Mouse (Mus musculus): ENCODE measurements around the gene Dda1. TPM values are rescaled to one million over a fixed set of nuclear protein-coding genes. Genes with fewer than 3 reads are reported as not detected.

Gene Dda1
- polyA plus RNA-seq, 1 experiment from 2014 or later = 133 TPM

- ATAC-seq (replicated peaks; ENCODE audit: low FRiP score) = no peak
Measured at GRCm38 (mm10) chr8:71478943-71479342, 9.9 kb downstream of the Dda1 start.

DNA sequence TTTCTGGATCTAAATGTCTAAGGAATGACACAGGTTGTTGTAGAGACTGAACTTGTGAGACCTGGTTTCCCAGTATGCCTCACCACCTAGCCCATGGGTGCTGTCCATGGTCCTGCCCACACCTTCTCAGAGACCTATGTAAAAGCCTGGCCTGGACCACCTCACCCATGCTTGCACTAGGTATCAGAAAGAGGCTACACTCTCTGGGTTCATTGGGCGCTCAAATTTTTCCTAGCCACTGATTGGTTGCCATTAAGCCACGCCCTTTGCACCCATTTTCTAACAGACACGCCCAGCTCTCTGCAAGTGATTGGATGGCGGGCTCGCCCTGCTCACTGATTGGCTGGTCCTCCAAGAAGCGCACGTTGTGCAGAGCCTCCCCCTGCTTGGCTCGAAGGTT lies 14.9 kb downstream of the Dda1 start:
- peaks cover 6% of the 10 kb centered on the region for H3K4me1 ChIP-seq (replicated peaks; ENCODE audit: control insufficient read depth, insufficient read depth, low read length)
- H3K9ac ChIP-seq (ENCODE audit: low read length) = no peak overlapping the region
- no peak overlapping the region for H3K27ac ChIP-seq (ENCODE audit: low read depth, low read length)
- H3K4me2 ChIP-seq (ENCODE audit: low read depth, low read length, severe bottlenecking) = no peak overlapping the region
- no peaks in the 10 kb centered on the region for H3K27me3 ChIP-seq (ENCODE audit: control insufficient read depth, insufficient read depth, low read length)
- DNase-seq (ENCODE audit: low spot score) (peak; percentile 64), ATAC-seq (replicated peaks; ENCODE audit: low FRiP score) (no peak)
- H3K36me3 ChIP-seq (ENCODE audit: control insufficient read depth, insufficient read depth, low read length) = no peaks in the 10 kb centered on the region; the same call in none of the 2 replicates
- H3K9me3 ChIP-seq (ENCODE audit: control insufficient read depth, low read length) = no peaks in the 10 kb centered on the region
- H3K4me3 ChIP-seq (ENCODE audit: low read depth, low read length) = no peak overlapping the region
- 49% methylated on average over 8 of the region's 8 CpGs for WGBS

More at GRCm38 (mm10) chr8:71478943-71479342, 9.9 kb downstream of the Dda1 start:
- Histone ChIP-seq H3K27me3 (ENCODE audit: control insufficient read depth, insufficient read depth, low read length) (no peaks in the 10 kb centered on the region), H3K4me1 (replicated peaks; ENCODE audit: control insufficient read depth, insufficient read depth, low read length) (peaks cover 4% of the 10 kb centered on the region), H3K27ac (ENCODE audit: low read depth, low read length) (no peak overlapping the region), H3K36me3 (ENCODE audit: control insufficient read depth, insufficient read depth, low read length) (no peaks in the 10 kb centered on the region; the same call in none of the 2 replicates), H3K4me3 (ENCODE audit: low read depth, low read length) (no peak overlapping the region), H3K4me2 (ENCODE audit: low read depth, low read length, severe bottlenecking) (no peak overlapping the region), H3K9me3 (ENCODE audit: control insufficient read depth, low read length) (no peaks in the 10 kb centered on the region), H3K9ac (ENCODE audit: low read length) (no peak overlapping the region)
- WGBS = 93% methylated on average over 11 of the region's 11 CpGs
- no peak for DNase-seq (ENCODE audit: low spot score)

GRCm38 (mm10) chr8:71484736-71485135 lies 15.7 kb downstream of the Dda1 start:
- Histone ChIP-seq H3K9me3 (ENCODE audit: control insufficient read depth, low read length) (no peaks in the 10 kb centered on the region), H3K9ac (ENCODE audit: low read length) (peak overlapping the region; percentile 98), H3K4me3 (ENCODE audit: low read depth, low read length) (peak overlapping the region; percentile 92), H3K4me2 (ENCODE audit: low read depth, low read length, severe bottlenecking) (peak overlapping the region; percentile 68), H3K4me1 (replicated peaks; ENCODE audit: control insufficient read depth, insufficient read depth, low read length) (peaks cover 14% of the 10 kb centered on the region), H3K27me3 (ENCODE audit: control insufficient read depth, insufficient read depth, low read length) (no peaks in the 10 kb centered on the region), H3K27ac (ENCODE audit: low read depth, low read length) (no peak overlapping the region), H3K36me3 (ENCODE audit: control insufficient read depth, insufficient read depth, low read length) (no peaks in the 10 kb centered on the region; the same call in none of the 2 replicates)
- WGBS = 92% methylated on average over 19 of the region's 19 CpGs
- DNase-seq (ENCODE audit: low spot score) (no peak), ATAC-seq (replicated peaks; ENCODE audit: low FRiP score) (no peak)

- H3K9ac ChIP-seq (ENCODE audit: low read length) = peak within 1 kb of the TSS; percentile 98
- ATAC-seq (replicated peaks; ENCODE audit: low FRiP score) (peak; percentile 70), DNase-seq (ENCODE audit: low spot score) (peak; percentile 93)
- no peaks in the 10 kb centered on the region for H3K27me3 ChIP-seq (ENCODE audit: control insufficient read depth, insufficient read depth, low read length)
- H3K36me3 ChIP-seq (ENCODE audit: control insufficient read depth, insufficient read depth, low read length) = no peaks in the 10 kb centered on the region; the same call in 1 of the 2 replicates
- no peaks in the 10 kb centered on the region for H3K9me3 ChIP-seq (ENCODE audit: control insufficient read depth, low read length)
- peak within 1 kb of the TSS; percentile 92 for H3K4me3 ChIP-seq (ENCODE audit: low read depth, low read length)
- peak within 1 kb of the TSS; percentile 68 for H3K4me2 ChIP-seq (ENCODE audit: low read depth, low read length, severe bottlenecking)
- H3K4me1 ChIP-seq (replicated peaks; ENCODE audit: control insufficient read depth, insufficient read depth, low read length) = peaks cover 14% of the 10 kb centered on the region
- WGBS = 5% methylated on average over 56 of the region's 58 CpGs
- H3K27ac ChIP-seq (ENCODE audit: low read depth, low read length) = peak within 1 kb of the TSS; percentile 78
Measured at GRCm38 (mm10) chr8:71485142-71486135, 16.4 kb downstream of the Dda1 start, which contains the start of gene Ano8. Gene Ano8, minus strand, starts transcription at chr8:71485963.

- H3K27ac ChIP-seq (ENCODE audit: low read depth, low read length) = no peak overlapping the region
- H3K36me3 ChIP-seq (ENCODE audit: control insufficient read depth, insufficient read depth, low read length) = no peaks in the 10 kb centered on the region; the same call in 1 of the 2 replicates
- H3K4me1 ChIP-seq (replicated peaks; ENCODE audit: control insufficient read depth, insufficient read depth, low read length) = peaks cover 14% of the 10 kb centered on the region
- 21% methylated on average over 7 of the region's 7 CpGs for WGBS
- DNase-seq (ENCODE audit: low spot score) = no peak
- H3K9ac ChIP-seq (ENCODE audit: low read length) = peak overlapping the region; percentile 37
- H3K4me3 ChIP-seq (ENCODE audit: low read depth, low read length) = peak overlapping the region; percentile 92
- no peak for ATAC-seq (replicated peaks; ENCODE audit: low FRiP score)
- H3K27me3 ChIP-seq (ENCODE audit: control insufficient read depth, insufficient read depth, low read length) = no peaks in the 10 kb centered on the region
- H3K9me3 ChIP-seq (ENCODE audit: control insufficient read depth, low read length) = no peaks in the 10 kb centered on the region
- H3K4me2 ChIP-seq (ENCODE audit: low read depth, low read length, severe bottlenecking) = peak overlapping the region; percentile 26; the same call in 1 of the 2 replicates
Measured at GRCm38 (mm10) chr8:71486136-71486529, 17.1 kb downstream of the Dda1 start.

- H3K4me3 ChIP-seq (ENCODE audit: low read depth, low read length) = peak within 1 kb of the TSS; percentile 83
- peaks cover 2% of the 10 kb centered on the region; the same call in 1 of the 2 replicates for H3K36me3 ChIP-seq (ENCODE audit: control insufficient read depth, insufficient read depth, low read length)
- under 1% methylated on average over 33 of the region's 33 CpGs for WGBS
- H3K9ac ChIP-seq (ENCODE audit: low read length) = peak within 1 kb of the TSS; percentile 76
- H3K27ac ChIP-seq (ENCODE audit: low read depth, low read length) = peak within 1 kb of the TSS; percentile 86
- DNase-seq (ENCODE audit: low spot score) (peak; percentile 88), ATAC-seq (replicated peaks; ENCODE audit: low FRiP score) (peak; percentile 31)
- peak within 1 kb of the TSS; percentile 100 for H3K4me2 ChIP-seq (ENCODE audit: low read depth, low read length, severe bottlenecking)
- peaks cover 14% of the 10 kb centered on the region for H3K4me1 ChIP-seq (replicated peaks; ENCODE audit: control insufficient read depth, insufficient read depth, low read length)
- H3K27me3 ChIP-seq (ENCODE audit: control insufficient read depth, insufficient read depth, low read length) = no peaks in the 10 kb centered on the region
- no peaks in the 10 kb centered on the region for H3K9me3 ChIP-seq (ENCODE audit: control insufficient read depth, low read length)
Measured at GRCm38 (mm10) chr8:71487691-71488445, 18.9 kb downstream of the Dda1 start, which contains the start of gene Gtpbp3. Gene Gtpbp3, plus strand, starts transcription at chr8:71488103.

GRCm38 (mm10) chr8:71488454-71488853 lies 19.5 kb downstream of the Dda1 start:
- DNase-seq (ENCODE audit: low spot score) (peak; percentile 92), ATAC-seq (replicated peaks; ENCODE audit: low FRiP score) (peak; percentile 84)
- peak overlapping the region; percentile 100 for H3K4me2 ChIP-seq (ENCODE audit: low read depth, low read length, severe bottlenecking)
- peak overlapping the region; percentile 76 for H3K9ac ChIP-seq (ENCODE audit: low read length)
- H3K4me3 ChIP-seq (ENCODE audit: low read depth, low read length) = peak overlapping the region; percentile 83
- peaks cover 2% of the 10 kb centered on the region; the same call in 1 of the 2 replicates for H3K36me3 ChIP-seq (ENCODE audit: control insufficient read depth, insufficient read depth, low read length)
- WGBS = under 1% methylated on average over 22 of the region's 22 CpGs
- H3K27ac ChIP-seq (ENCODE audit: low read depth, low read length) = peak overlapping the region; percentile 86; the same call in 1 of the 2 replicates
- peaks cover 14% of the 10 kb centered on the region for H3K4me1 ChIP-seq (replicated peaks; ENCODE audit: control insufficient read depth, insufficient read depth, low read length)
- H3K27me3 ChIP-seq (ENCODE audit: control insufficient read depth, insufficient read depth, low read length) = no peaks in the 10 kb centered on the region
- H3K9me3 ChIP-seq (ENCODE audit: control insufficient read depth, low read length) = no peaks in the 10 kb centered on the region

- H3K4me1 ChIP-seq (replicated peaks; ENCODE audit: control insufficient read depth, insufficient read depth, low read length) = peaks cover 6% of the 10 kb centered on the region; the same call in 1 of the 2 replicates
- H3K9me3 ChIP-seq (ENCODE audit: control insufficient read depth, low read length) = no peaks in the 10 kb centered on the region
- H3K4me2 ChIP-seq (ENCODE audit: low read depth, low read length, severe bottlenecking) = no peak overlapping the region
- WGBS = 31% methylated on average over 16 of the region's 16 CpGs
- ATAC-seq (replicated peaks; ENCODE audit: low FRiP score) (peak; percentile 57), DNase-seq (ENCODE audit: low spot score) (peak; percentile 90)
- H3K27me3 ChIP-seq (ENCODE audit: control insufficient read depth, insufficient read depth, low read length) = no peaks in the 10 kb centered on the region
- no peak overlapping the region for H3K4me3 ChIP-seq (ENCODE audit: low read depth, low read length)
- no peak overlapping the region for H3K27ac ChIP-seq (ENCODE audit: low read depth, low read length)
- no peak overlapping the region for H3K9ac ChIP-seq (ENCODE audit: low read length)
- H3K36me3 ChIP-seq (ENCODE audit: control insufficient read depth, insufficient read depth, low read length) = peaks cover 2% of the 10 kb centered on the region; the same call in 1 of the 2 replicates
Measured at GRCm38 (mm10) chr8:71495039-71495438, 26.0 kb downstream of the Dda1 start.
